Mouse (Mus musculus) retina, postnatal 7 days (tissue): ENCODE measurements at regions not wholly inside any gene's neighbourhood (a gene's known extent, or its start where the extent isn't known, plus 50 kb on each side); places are given as distances from the start of the nearest gene placed in this dataset.
A peak's percentile ranks its signal among the peaks of the same experiment; 100 is the strongest.

Experiments
- DNase-seq: peaks from one replicate; pipeline ENCODE4 v3.0.0-alpha.2; 2012; ENCODE audit warnings: low read depth, low spot score

DNA sequence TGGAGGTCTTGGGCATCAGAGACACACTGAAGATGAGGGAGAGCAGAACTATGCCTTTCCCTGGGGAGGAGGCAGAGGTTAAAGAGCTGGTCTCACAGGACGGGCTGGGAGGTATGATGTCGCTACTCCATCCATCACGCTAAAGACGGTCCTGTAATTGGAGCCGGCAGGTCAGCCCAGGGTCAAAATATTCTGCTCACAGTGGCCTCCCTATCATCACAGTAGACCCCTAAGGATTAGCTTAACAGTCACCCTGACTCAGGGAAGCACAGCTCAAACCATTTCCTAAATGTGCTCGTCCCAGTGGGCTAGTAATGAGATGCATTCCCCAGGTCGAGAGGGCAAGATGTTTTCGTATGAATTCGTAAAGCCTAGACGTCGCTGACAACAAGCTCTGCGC is 53.7 kb upstream of the Mon1b start:
- DNase-seq = no peak

DNA sequence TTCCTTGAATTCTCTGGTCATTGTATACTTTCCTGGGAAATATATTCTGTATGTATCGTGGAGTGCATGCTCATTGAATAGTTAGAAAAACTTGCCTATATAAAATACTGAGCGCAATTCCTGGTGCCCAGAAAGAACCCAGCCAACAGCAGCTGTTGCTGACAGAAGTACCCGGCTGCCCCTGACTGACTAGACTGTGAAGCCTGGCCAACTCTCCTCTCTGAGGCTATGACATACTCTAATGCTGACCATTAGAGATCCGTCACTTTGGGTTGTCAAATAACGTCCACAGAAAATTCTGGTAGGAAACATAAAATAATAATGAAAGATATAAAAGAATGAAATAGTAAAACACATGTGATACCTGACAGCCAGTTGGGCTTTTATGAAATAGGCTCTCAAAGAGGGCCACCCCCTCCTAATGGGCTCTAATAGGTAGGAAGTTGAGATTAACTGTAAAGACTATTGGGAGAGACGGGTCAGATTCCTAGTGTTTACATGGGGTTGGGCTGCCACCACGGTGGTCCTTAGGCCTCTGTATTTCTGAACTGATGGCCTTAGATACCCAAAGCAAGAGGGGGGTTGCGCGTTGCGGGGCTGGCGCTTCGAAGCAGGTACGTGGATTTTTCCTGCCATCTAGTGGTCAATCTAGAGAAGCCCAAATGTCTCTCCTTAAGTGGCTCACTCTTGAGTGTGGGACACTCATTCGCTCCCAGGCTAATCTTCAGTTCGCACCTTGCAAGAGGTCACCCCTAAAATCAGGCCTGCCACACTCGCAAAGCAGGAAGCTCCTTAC is 53.0 kb upstream of the Mon1b start:
- DNase-seq = peak; percentile 31

DNA sequence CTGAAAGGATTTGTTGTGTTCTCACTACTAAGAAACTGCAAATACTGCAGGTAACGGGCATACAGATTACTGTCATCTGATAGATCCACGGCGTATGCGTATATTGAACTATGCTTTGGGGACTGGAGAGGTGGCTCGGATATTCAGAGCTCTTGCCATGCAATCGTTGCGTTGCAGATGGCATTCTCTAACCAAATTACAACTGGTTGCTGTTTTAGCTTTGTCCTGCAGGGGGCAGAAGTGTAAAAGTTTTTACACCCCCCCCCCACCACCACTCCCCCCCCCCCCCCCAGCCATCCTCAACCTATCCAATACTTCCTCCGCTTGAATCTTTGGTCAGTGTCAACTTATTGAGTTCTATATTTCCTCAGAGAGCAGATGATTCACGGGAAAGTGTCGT is 51.6 kb upstream of the Mon1b start:
- DNase-seq = no peak
